Comparison of ENCODE assay signal across 8 mouse cellular contexts in genomic region chr8:11004781-11005459, GRCm38 (mm10). TPM values are rescaled to one million over a fixed set of nuclear protein-coding genes. Genes with fewer than 3 reads are reported as not detected.
DNase-seq lines count a peak whose midpoint lies in the region; ATAC-seq and TF ChIP-seq lines count a peak whose summit lies in the region.

No protein-coding gene starts in this region.

- no peaks in the 10 kb centered on the region for H3K27me3 ChIP-seq in heart, embryonic 11.5 days (ENCODE audit: control insufficient read depth, insufficient read depth, low read length)
- H3K27me3 ChIP-seq in MEL (ENCODE audit: control insufficient read depth in 1 of 2, insufficient read depth in 2 of 2, low read length in 2 of 2), result no peaks in the 10 kb centered on the region
- H3K27me3 ChIP-seq in forebrain, embryonic 16.5 days (replicated peaks; ENCODE audit: control insufficient read depth, insufficient read depth, low read length), result no peaks in the 10 kb centered on the region
- H3K27me3 ChIP-seq in liver, embryonic 14.5 days (ENCODE audit: control insufficient read depth, insufficient read depth, low read length), result no peaks in the 10 kb centered on the region; the same call in 1 of the 2 replicates

- H3K79me2 ChIP-seq in MEL (ENCODE audit: control insufficient read depth, insufficient read depth, low read length, poor library complexity), result peaks cover 88% of the 10 kb centered on the region

- 0 out of 4 replicates have a peak, but pooled peaks have one; percentile 14 to 18 for TF ChIP-seq POLR2A in MEL (IDR thresholded peaks at IDR 0.05; ENCODE audit: control insufficient read depth in 1 of 2, insufficient read depth in 1 of 2, low read depth in 1 of 2, low read length in 2 of 2, poor library complexity in 1 of 2)

- no peak for TF ChIP-seq RAD21 in MEL (IDR thresholded peaks at IDR 0.05; ENCODE audit: low read depth, low read length)

- intact Hi-C loops in left cerebral cortex, postnatal 10 days (cut with DNase I), result loop anchor here (5.0 kb wide), 7 partner anchors 133 to 588 kb away; no protein-coding TSS in a partner anchor

- peak overlapping the region; percentile 97 for H3K4me2 ChIP-seq in heart, embryonic 11.5 days
- peak overlapping the region; percentile 87 for H3K4me2 ChIP-seq in forebrain, embryonic 16.5 days (ENCODE audit: low read length)
- H3K4me2 ChIP-seq in liver, embryonic 14.5 days (ENCODE audit: low read depth), result peak overlapping the region; percentile 96

- H3K36me3 ChIP-seq in heart, embryonic 11.5 days (ENCODE audit: control insufficient read depth, insufficient read depth, low read length), result no peaks in the 10 kb centered on the region
- H3K36me3 ChIP-seq in MEL (ENCODE audit: control insufficient read depth in 1 of 2, insufficient read depth in 2 of 2, low read length in 2 of 2), result peaks cover 0 to 23% of the 10 kb centered on the region in 2 experiments; a peak in 2 of 4 replicates
- no peaks in the 10 kb centered on the region; the same call in 1 of the 2 replicates for H3K36me3 ChIP-seq in forebrain, embryonic 16.5 days (ENCODE audit: control insufficient read depth, insufficient read depth)
- H3K36me3 ChIP-seq in liver, embryonic 14.5 days (replicated peaks; ENCODE audit: control insufficient read depth, insufficient read depth, low read depth), result peaks cover 11% of the 10 kb centered on the region

- WGBS in heart, embryonic 11.5 days (ENCODE audit: insufficient replicate concordance), result 67% methylated on average over 22 of the region's 22 CpGs
- 80% methylated on average over 22 of the region's 22 CpGs for WGBS in forebrain, embryonic 16.5 days
- whole genome bisulfite sequencing in liver, embryonic 14.5 days (ENCODE audit: insufficient replicate concordance), result 69% methylated on average over 22 of the region's 22 CpGs

- DNase-seq in heart, adult 9 months (ENCODE audit: low spot score in 2 of 2), result no peak
- DNase-seq in MEL (ENCODE audit: low read depth, low spot score), result peak; percentile 26
- no peak for DNase-seq in liver, embryonic 14.5 days (ENCODE audit: low read depth in 3 of 3, low spot score in 3 of 3)
- DNase-seq in natural killer cell, adult 2 months (ENCODE audit: low spot score in 2 of 2), result no peak
- no peak for DNase-seq in left cerebral cortex, postnatal 10 days (ENCODE audit: extremely low spot score in 1 of 2, low spot score in 2 of 2)
- no peak for DNase-seq in layer of hippocampus, postnatal 36 days

- H3K9me3 ChIP-seq in heart, embryonic 11.5 days (replicated peaks; ENCODE audit: control insufficient read depth, low read length), result no peaks in the 10 kb centered on the region
- H3K9me3 ChIP-seq in MEL (replicated peaks; ENCODE audit: insufficient read depth, low read length), result no peaks in the 10 kb centered on the region
- no peaks in the 10 kb centered on the region for H3K9me3 ChIP-seq in forebrain, embryonic 16.5 days (ENCODE audit: control insufficient read depth, low read length)
- no peaks in the 10 kb centered on the region for H3K9me3 ChIP-seq in liver, embryonic 14.5 days (ENCODE audit: control insufficient read depth, low read length)

- peak overlapping the region; percentile 88 for H3K4me3 ChIP-seq in heart, embryonic 11.5 days (ENCODE audit: low read depth, low read length)
- H3K4me3 ChIP-seq in MEL (ENCODE audit: control insufficient read depth in 1 of 2, insufficient read depth in 1 of 2, low read depth in 2 of 2, low read length in 2 of 2), result peak overlapping the region; percentile 18 to 83; a peak in 3 of 4 replicates
- H3K4me3 ChIP-seq in forebrain, embryonic 16.5 days (replicated peaks; ENCODE audit: low read length), result peak overlapping the region; percentile 57
- peak overlapping the region; percentile 86 to 88 for H3K4me3 ChIP-seq in liver, embryonic 14.5 days (ENCODE audit: insufficient read depth in 1 of 2, low read depth in 2 of 2, low read length in 2 of 2)

- H3K4me1 ChIP-seq in heart, embryonic 11.5 days (ENCODE audit: control insufficient read depth, insufficient read depth, low read length), result peaks cover 70% of the 10 kb centered on the region
- H3K4me1 ChIP-seq in MEL (ENCODE audit: control insufficient read depth in 1 of 2, insufficient read depth in 2 of 2, low read length in 2 of 2), result peaks cover 15 to 41% of the 10 kb centered on the region in 2 experiments
- H3K4me1 ChIP-seq in forebrain, embryonic 16.5 days (replicated peaks; ENCODE audit: control insufficient read depth, insufficient read depth, low read length), result peaks cover 71% of the 10 kb centered on the region
- peaks cover 29 to 37% of the 10 kb centered on the region in 2 experiments for H3K4me1 ChIP-seq in liver, embryonic 14.5 days (replicated peaks; ENCODE audit: control insufficient read depth in 2 of 2, insufficient read depth in 2 of 2, low read length in 1 of 2)

- no peak for TF ChIP-seq CTCF in MEL (IDR thresholded peaks at IDR 0.05 in 2 of 3, conservative IDR thresholded peaks at IDR 0.05 in 1 of 3; ENCODE audit: control insufficient read depth in 1 of 3, insufficient read depth in 1 of 3, low read depth in 2 of 3, low read length in 3 of 3, poor library complexity in 1 of 3, severe bottlenecking in 1 of 3)
- no peak for TF ChIP-seq CTCF in liver, embryonic 14.5 days (IDR thresholded peaks at IDR 0.05; ENCODE audit: low read depth)

- H3K9ac ChIP-seq in heart, embryonic 11.5 days (ENCODE audit: low read depth, low read length), result peak overlapping the region; percentile 90
- peak overlapping the region; percentile 83 for H3K9ac ChIP-seq in MEL (ENCODE audit: control insufficient read depth, low read depth, low read length, poor library complexity, severe bottlenecking)
- H3K9ac ChIP-seq in forebrain, embryonic 16.5 days (replicated peaks; ENCODE audit: low read depth, low read length), result peak overlapping the region; percentile 62
- peak overlapping the region; percentile 67 for H3K9ac ChIP-seq in liver, embryonic 14.5 days (replicated peaks)

- peak overlapping the region; percentile 22; the same call in 1 of the 2 replicates for H3K27ac ChIP-seq in heart, embryonic 11.5 days (ENCODE audit: low read depth, low read length)
- H3K27ac ChIP-seq in MEL (ENCODE audit: control insufficient read depth, low read depth, low read length), result peak overlapping the region; percentile 79
- no peak overlapping the region for H3K27ac ChIP-seq in forebrain, embryonic 16.5 days (ENCODE audit: low read length)
- no peak overlapping the region for H3K27ac ChIP-seq in liver, embryonic 14.5 days

- no peak for TF ChIP-seq EP300 in MEL (IDR thresholded peaks at IDR 0.05; ENCODE audit: low read depth in 1 of 2, low read length in 2 of 2)
- no peak for TF ChIP-seq EP300 in liver, embryonic 14.5 days (IDR thresholded peaks at IDR 0.05; ENCODE audit: low read depth)

- ATAC-seq in heart, embryonic 11.5 days (replicated peaks; ENCODE audit: insufficient number of reproducible peaks, low FRiP score, low TSS enrichment), result no peak
- ATAC-seq in forebrain, embryonic 16.5 days, result no peak
- ATAC-seq in liver, embryonic 14.5 days (ENCODE audit: insufficient read depth), result no peak

TF ChIP-seq in MEL, 35 proteins besides CTCF, POLR2A, EP300 and RAD21:
- TF ChIP-seq POLR2AphosphoS2 (IDR thresholded peaks at IDR 0.05; ENCODE audit: low read length) (no peak), GATA1 (IDR thresholded peaks at IDR 0.05; ENCODE audit: low read depth, low read length) (no peak), CHD1 (IDR thresholded peaks at IDR 0.05; ENCODE audit: low read depth, low read length) (no peak), ZNF384 (IDR thresholded peaks at IDR 0.05; ENCODE audit: low read depth, low read length) (no peak), NELFE (IDR thresholded peaks at IDR 0.05; ENCODE audit: low read depth, low read length) (no peak)

RNA-seq across cellular contexts. Expression of gene Irs2, which starts 3.3 kb away (rescaled TPM):
- 4.4 and 5.0 TPM in 2 replicates for polyA plus RNA-seq in heart, embryonic 11.5 days (2014; fragmentation: Nextera tagmentation; extraction: Ambion mirVana)
- total RNA-seq in MEL (2012; rRNA removed), result 12.4 and 16.4 TPM in 2 replicates
- polyA plus RNA-seq in MEL (2012; ENCODE audit: insufficient read depth in 1 of 2, insufficient read length in 2 of 2, low read depth in 1 of 2, low replicate concordance in 2 of 2, missing spikeins in 1 of 2), result 10 to 100 TPM in 1 of 2 experiments, not detected in 1; 23.1 TPM
- polyA plus RNA-seq in forebrain, embryonic 16.5 days (2015; fragmentation: Nextera tagmentation; extraction: Ambion mirVana), result 5.4 and 6.0 TPM in 2 replicates
- 4.7 and 5.4 TPM in 2 replicates for polyA plus RNA-seq in liver, embryonic 14.5 days (2012; rRNA removed)
- polyA plus RNA-seq in liver, embryonic 14.5 days (2014; fragmentation: Nextera tagmentation; extraction: Ambion mirVana), result 2.9 and 3.4 TPM in 2 replicates
- 10 to 100 TPM; 44.6 to 47.4 TPM for total RNA-seq in left cerebral cortex, postnatal 10 days (2021)
- 10 to 100 TPM; 70.3 to 78.6 TPM for total RNA-seq in layer of hippocampus, postnatal 36 days (2021)

Comparison
In these comparisons a context has a peak if more than half of its experiments do, and no peak if none do; other contexts are left out.
1. H3K27ac ChIP-seq: peak in heart, embryonic 11.5 days (single experiment) and MEL (single experiment); none in forebrain, embryonic 16.5 days (single experiment) and liver, embryonic 14.5 days (single experiment).
2. Peak in every context shown above with its lines, with median percentiles within 50 percentile points of each other: H3K4me2 ChIP-seq, H3K4me3 ChIP-seq and H3K9ac ChIP-seq.